Mouse (Mus musculus) left cerebral cortex, postnatal 25 days (tissue): ENCODE data around the gene Tesk1. TPM values are rescaled to one million over a fixed set of nuclear protein-coding genes. Genes with fewer than 3 reads are reported as not detected.

Experiments
- DNase-seq, 2 experiments: peaks; one replicate each; pipeline ENCODE4 v3.0.0; 2022; ENCODE audit warnings: low spot score in 2 of 2, mixed read lengths in 1 of 2
- intact Hi-C: fragments of 180-260 bp; cut with DNase I; formaldehyde crosslinking; loops from one replicate; pipeline ENCODE4 v1.15.1; 2025
- total RNA-seq, 2 experiments: library from RNA; stranded (reverse); gene quantifications; 2 replicates each; pipeline ENCODE4 v1.2.3; 2021

The Tesk1 gene
- total RNA-seq, 2 experiments from 2014 or later: 86.6 to 87.1 TPM

DNA sequence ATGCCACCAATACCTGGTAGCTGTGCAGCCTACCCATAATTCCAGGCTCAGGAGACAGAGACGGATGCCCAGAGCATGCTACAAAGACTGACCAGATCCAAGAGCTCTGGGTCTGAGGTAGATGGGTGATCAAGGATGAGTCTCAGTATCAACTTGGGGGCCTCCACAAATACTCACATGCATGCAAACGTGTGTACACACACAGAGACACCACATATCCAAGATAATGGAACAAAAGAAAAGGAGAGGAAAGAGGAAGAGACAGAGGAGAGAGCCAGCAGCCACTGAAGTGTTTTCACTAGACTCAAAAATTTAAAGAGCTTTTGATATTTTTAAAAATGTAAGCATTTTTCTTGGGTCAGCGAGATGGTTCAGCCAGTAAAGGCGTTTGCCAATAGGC, 23.3 kb upstream of the Tesk1 start:
- no peak for DNase-seq
- intact Hi-C loops: no loop called here

DNA sequence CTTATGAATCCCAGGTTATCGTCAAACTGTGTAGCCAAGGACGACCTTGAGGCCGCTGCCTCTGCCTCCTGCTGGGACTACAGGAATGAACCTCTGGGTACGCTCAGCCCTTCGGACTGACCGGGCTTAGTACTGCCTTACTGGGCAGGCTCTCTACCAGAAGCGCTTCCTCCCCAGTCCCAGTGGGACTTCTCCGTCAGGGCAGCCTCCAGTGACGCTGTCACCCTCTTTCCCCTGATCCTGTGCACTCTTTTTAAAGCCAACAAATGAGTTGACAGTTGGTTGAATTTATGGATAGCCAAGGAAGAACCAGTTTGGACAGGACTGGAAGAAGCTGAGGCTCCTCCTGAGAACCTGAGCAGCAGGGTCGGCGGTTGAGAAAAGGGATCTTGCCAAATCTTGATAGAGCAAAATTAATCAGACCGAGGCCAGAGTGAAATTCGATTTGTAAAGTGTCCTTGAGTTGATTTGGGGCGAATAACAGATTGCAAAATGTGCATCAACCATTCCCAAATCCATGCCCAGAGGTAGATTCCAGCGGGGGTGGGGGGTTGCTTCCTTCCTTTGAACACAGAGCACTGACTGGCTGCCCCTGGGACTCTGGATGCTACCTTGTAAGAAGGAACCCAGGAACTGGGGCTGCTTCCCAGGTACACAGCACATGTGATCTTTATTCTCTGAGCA, 22.6 kb upstream of the Tesk1 start:
- intact Hi-C loops: no loop called here
- DNase-seq: no peak

DNA sequence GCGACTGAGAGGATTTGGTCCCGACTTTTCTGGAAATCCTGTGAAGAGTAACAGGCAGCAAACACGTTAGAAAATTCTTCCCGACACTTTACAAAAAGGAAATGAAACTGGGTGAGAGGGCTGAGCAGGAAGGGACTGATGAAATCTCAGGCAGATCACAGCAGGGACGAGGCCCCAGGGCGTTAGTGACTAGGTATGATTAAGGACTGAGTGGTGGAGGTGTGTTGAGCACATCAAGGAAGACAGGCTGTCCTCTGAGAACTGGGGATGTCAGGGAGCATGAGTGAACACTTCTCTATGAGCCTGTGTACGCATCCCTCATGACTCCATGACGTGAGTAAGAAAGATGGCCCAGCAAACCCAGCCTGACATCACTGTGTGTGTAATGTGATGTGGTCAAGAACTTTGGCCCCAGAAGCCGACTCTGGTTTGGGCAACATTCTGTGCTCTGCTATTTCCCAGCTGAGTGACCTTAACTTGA, 21.9 kb upstream of the Tesk1 start:
- intact Hi-C loops: loop anchor here (1.0 to 5.0 kb wide), 4 partner anchors 37 to 373 kb away; partner anchors contain the start of genes Atp8b5 and Fam214b
- no peak for DNase-seq

DNA sequence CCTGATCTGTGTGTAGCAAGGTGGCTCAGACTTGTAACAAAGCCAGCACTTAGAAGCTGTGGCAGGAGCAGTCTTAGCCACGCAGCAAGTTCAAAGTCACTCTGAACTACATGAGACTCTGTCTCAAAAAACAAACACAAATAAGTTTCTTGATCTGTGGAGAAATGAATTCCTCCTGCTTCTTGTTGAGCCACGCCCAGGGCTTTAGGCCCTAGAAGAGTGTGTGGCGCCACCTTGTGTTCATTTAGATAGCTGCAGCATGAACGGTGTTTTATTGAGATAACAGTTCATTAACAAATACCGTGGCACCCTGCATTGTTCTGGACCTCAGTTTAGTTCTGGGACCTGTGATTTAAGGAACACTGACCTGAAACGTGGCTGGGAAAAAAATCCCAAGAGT, 21.4 kb upstream of the Tesk1 start:
- intact Hi-C loops: loop anchor here (1.0 to 5.0 kb wide), 4 partner anchors 37 to 373 kb away; partner anchors contain the start of genes Atp8b5 and Fam214b
- DNase-seq: peak; percentile 81 to 85

DNA sequence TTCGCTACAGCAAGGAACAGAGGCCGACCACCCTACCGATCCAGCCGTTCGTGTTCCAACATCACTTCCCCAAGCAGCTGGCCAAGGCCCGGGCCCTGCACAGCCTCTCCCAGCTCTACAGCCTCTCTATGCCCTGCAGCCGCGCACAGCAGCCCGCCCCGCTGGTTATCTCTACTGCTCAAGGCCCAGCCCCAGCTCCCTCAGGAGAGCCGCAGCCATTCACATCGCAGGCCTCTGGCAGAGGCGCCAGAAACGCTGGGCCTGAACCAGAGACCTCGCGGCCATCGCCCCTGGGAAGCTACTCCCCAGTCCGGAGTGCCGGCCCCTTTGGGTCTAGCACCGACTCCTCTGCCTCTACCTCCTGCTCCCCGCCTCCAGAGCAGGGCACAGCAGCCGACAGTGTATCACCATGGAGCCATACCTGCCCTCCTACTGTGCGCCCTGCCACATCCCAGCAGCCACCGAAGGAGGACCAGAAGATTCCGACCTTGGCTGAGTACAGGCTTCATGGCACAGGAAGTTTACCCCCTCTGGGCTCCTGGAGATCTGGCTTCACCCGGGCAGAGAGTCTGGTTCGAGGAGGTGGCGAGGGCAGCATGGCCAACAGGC, 20.0 kb upstream of the Tesk1 start:
- intact Hi-C loops: loop anchor here (5.0 kb wide), 1 partner anchor 374 kb away; the partner anchor contains the start of gene Fam214b
- DNase-seq: no peak

DNA sequence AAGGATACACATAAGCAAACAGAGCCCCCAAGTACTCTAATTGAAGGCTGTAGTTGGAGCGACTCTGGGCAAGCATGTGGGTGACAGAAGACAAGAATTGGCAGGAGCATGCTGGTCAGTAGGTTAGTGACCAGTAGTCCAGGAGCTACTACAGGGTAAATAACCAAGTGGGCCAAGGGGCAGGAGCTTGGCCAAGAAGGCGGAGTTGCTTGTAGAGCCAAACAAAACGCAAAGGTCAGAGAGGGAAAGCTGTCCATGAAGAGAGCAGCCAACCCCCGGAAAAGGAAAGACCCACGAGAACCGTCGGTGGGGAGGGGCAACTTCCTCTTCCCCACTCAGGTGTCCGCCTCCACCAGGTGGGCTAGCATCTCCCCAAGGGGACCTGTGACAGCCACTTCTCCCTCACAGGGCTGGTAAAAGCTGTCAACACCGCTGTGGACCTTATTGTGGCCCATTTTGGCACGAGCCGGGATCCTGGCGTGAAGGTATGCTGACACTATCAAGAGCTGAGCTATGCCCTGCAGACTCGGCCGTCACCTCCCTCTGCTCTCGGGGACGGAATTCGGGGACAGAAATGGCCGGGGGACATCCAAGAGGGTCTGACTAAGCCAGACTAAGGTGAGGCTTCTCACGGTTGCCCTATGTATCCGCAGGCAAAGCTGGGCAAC, 18.3 kb upstream of the Tesk1 start:
- intact Hi-C loops: loop anchor here (5.0 kb wide), 1 partner anchor 376 kb away; the partner anchor contains the start of gene Fam214b

DNA sequence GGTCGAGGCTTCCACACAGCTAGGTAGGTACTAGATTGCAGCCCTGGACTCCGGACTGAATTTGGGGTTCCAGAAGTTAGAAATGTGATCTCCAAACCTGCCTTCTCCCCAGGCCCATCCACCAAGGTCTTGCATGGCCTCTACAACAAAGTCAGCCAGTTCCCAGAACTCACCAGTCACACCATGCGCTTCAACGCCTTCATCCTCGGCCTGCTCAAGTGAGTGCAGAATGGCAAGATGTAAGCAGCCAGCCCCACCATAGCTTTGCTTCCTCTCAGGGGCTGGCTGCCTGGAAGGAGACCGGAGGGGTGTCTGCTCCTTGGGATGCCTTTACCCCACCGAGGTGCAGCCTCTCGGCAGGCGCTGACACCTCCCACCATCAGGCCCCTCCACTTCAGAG, 17.7 kb upstream of the Tesk1 start:
- no peak for DNase-seq
- intact Hi-C loops: loop anchor here (5.0 kb wide), 1 partner anchor 377 kb away; the partner anchor contains the start of gene Fam214b

More for the DNA sequence above, 18.3 kb upstream of the Tesk1 start:
- no peak for DNase-seq

DNA sequence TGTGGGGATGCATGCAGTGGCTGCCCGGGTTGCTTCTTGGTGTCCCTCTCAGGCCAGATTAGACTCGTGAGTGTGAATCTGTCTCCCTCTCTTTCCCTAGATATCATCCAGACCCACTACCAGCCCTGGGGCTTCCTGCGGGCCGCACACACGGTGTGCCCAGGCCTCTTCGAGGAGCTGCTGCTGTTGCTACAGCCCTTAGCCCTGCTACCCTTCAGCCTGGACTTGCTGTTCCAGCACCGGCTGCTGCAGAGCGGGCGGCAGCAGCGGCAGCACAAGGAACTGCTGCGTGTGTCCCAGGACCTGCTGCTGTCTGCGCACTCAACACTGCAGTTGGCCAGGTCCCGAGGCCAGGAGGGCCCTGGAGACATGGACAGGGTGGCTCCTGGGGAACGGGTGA, 16.5 kb upstream of the Tesk1 start:
- no peak for DNase-seq
- intact Hi-C loops: no loop called here

DNA sequence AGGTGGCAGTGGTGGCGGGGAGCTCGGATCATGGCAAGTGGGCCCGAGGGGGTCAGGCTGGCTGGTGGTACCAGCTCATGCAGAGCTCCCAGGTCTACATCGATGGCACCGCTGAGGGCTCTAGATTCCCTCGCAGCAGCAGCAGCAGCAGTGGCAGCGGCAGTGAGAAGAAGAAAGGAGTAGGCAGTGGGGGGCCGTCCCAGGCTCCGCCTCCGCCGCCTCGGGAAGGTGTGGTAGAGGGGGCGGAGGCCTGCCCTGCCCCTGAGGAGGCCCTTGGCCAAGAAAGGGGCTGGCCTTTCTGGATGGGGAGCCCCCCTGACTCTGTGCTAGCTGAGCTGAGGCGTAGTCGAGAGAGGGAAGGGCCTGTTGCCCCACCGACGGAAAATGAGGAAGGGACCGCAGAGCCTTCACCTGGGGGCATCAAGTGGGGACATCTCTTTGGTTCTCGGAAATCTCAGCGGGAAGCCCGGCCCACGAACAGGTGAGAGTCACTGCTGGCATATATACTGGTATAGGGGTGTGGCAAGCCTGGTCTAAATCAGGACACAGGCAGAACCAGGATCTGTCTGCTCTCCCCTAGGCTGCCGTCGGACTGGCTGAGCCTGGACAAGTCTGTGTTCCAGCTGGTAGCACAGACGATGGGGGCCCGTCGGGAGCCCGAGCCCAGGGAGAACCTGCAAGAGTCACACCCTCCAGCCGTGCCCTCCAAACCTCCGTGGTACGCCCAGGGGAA, 15.9 kb upstream of the Tesk1 start:
- intact Hi-C loops: no loop called here
- DNase-seq: no peak

DNA sequence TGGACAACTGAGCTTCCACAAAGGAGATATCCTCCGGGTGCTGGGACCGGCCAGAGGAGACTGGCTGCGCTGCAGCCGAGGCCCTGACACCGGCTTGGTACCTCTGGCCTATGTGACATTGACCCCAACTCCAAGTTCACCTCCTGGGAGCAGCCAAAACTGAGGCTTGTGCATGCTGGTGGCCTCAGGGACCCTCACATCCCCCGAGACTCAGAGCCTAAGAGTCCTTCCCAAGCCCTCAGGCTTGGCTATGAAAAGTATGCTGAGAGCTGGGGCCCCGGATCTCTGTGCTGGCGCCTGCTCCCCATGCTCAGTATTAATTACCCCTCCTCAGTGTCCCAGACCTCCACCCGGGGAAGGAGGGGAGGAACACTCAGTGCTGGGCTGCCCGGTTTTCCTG, 15.3 kb upstream of the Tesk1 start:
- intact Hi-C loops: no loop called here
- DNase-seq: no peak

DNA sequence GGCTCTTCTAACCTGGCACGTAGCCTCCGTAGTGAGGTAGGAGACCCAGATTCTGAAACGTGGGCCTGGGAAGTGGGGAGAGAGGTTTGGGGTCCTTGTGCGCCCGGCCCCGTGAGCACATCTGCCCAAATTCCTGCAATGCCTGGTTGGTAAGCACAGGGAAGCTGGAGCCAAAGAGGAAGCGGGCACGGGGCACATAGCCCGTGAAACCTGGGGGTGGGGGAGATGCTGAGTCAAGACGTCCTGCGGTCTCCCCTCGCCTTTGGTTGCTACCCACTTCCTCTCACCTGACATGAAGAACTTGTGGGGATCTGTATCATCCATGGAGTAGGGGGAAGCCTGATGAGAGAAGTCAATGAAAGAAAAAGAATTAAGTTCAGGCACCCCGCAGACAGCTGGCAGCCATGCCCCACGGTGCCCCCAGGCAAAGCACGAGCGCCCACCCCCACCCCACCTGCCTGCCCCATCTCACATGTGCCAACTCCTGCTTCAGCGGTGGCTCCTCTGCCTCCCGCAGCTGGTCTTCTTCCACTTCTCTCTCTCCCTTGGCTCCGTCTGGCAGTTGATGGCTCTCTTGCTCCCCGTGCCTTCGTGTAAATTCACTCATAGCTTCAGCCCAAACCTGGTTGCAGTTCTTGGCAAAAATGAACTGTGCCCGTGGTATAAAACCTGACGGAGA, 14.1 kb upstream of the Tesk1 start:
- intact Hi-C loops: no loop called here

DNA sequence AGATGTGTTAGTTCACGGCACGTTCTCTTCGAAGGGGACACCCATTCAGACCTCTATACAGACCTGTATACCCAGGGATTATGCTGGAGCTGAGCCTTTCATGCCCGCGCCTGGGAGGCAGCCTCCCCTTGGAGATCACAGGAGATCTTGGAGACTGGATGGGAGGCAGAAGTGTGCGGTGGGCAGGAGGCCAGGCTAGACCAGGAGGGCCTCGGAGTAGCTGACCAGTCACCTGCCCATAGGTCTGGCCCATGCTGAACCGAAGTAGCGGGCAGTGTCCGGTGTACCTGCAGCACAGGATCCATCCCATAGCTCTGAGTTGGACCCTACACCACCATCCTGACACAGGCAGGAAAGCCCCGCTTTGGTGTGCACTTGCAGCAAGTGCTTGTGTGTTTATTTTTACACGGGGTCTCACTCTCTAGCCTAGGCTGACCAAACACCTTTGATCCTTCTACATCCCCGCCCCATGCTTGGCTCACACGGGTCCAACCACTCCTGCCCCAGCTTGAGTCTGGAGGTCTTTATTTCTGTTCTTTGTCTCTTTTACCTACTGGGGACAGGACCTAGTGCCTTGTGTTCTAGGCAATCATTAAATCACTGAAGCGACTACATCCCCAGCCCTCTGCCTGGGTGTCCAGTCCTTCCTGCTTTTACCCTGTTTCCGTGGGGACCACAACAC, 13.4 kb upstream of the Tesk1 start:
- no peak for DNase-seq

More for the DNA sequence above, 14.1 kb upstream of the Tesk1 start:
- DNase-seq: no peak

DNA sequence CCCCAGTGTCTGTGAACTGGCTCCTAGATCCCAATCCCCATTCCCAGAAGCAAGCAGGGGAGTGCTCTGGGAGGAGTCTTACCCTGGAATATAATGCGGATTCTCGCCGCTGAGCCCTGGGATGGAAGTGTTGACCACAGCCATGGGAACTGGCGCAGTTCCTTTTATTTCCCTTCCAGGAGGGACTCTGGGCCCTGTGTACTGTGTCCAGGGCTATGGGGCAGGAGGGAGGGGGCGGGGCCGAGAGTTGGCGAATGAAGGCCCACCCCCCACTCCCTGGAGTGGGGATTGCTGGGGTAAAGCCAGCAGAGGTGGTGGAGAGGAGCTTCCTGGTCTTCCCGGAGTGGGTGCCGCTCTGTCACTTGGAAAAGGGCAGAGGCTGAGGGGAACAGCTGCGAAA, 12.8 kb upstream of the Tesk1 start, which contains the start of gene Fam166b:
Gene Fam166b, minus strand, starts transcription at position 189 of the 400 bp plus-strand sequence.
- intact Hi-C loops: no loop called here
- no peak for DNase-seq

More for the DNA sequence above, 13.4 kb upstream of the Tesk1 start:
- intact Hi-C loops: no loop called here

DNA sequence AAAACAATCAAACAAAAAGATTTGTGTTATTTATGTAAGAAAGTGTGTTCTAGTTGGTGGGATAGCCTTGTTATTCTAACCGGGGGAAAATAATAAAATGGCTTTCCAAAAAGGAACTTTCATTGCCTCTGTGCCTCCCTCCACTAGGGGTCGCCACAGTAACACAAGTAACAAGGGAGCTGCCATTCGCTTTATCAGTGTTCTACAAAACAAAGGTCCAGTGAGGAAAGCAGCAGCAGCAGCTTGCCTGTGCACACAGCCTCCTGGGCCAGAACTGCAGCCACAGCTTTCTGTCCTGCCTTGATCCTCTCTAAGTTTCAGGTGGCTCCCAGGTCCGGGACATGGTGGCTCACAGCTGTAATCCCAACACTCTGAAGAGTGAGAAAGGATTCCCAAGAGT, 10.0 kb upstream of the Tesk1 start:
- DNase-seq: peak; percentile 77 to 89
- intact Hi-C loops: no loop called here

DNA sequence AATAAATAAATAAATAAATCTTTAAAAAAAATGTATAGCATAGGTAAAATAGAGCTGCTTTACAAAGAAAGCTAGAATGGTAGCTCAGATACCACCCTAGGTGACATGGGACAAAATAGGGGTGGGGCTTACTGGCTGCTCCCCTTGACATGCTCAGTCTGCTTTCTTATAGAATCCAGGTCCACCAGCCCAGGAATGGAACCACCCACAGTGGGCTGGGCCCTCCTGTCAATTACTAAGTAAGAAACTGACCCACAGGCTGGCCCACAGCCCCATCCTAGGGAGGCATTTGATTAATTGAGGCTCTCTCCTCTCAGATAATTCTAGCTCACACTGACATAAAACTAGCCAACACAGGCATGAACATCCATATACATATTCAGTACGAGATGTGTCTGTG, 8.9 kb upstream of the Tesk1 start:
- no peak for DNase-seq
- intact Hi-C loops: no loop called here

DNA sequence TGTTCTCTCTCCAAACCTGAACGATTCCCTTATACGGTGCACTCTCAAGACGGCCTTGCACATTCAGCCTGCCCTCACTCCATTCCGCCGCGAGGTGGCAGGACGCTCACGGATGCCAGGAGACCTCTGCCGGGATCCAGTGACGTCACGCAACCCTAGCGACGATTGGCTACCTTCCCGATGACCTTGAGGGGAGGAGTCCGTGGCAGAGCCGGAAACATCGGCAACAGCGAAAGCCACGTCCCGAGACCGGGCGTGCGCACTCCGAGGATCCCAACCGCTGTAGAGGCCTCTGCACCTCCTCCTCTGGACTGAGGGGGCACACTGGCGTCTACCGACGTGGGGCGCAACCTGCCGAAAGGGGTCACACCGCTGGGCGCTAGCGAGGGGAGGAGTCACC, 305 bp downstream of the Tesk1 start:
- intact Hi-C loops: loop anchor here (1.0 to 5.0 kb wide), 6 partner anchors 36 to 215 kb away; partner anchors contain the start of genes Gba2, Hint2 and Rgp1
- DNase-seq: peak; percentile 100

DNA sequence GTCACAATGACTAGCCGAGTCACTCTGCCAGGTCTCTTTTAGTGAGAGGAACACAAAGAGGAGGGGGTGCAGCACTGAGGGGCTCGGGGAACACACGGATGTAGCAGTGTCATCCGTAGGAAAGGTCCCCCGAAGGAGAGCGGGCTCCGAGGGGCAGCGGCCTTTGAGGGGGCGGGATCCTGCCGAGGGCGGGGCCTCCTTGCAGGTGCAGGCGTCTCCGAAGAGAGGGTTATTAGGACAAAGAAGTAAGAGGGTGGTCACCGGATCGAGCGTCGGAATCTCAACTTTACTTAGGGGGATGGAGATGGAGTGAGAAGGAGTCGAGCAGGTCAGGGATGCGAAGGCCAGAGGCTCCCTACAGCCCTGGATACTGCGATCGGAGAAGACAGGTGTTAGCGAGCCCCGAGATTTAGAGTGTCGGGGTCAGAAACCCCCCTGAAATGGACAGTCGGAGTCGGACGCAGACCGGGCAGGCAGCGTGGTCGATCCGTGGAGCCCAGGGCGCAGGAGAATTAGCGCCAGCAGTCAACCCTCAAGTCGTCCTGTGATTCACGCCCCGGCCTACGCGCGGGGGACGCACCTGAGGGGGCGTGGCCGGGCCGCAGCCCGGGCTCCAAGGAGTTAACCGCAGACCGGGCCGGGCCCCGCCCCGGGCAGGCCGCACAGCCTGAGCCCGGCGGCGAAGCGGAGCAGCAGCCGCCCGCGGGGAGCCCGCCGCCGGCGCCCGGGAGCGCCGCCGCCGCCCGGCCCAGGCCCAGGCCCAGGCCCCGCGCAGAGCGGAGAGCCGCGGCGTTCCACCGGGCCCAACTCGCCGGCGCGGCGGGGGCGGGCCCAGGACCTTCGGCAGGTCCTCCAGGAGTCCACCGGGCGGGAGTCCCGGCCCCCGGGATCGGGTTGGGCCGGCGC, 970 bp downstream of the Tesk1 start:
- peak; percentile 70 to 82 for DNase-seq
- intact Hi-C loops: loop anchor here (1.0 to 5.0 kb wide), 6 partner anchors 36 to 214 kb away; partner anchors contain the start of genes Gba2, Hint2 and Rgp1
